Mouse (Mus musculus) brain, adult 2 months (tissue): ENCODE measurements at regions not wholly inside any gene's neighbourhood (a gene's known extent, or its start where the extent isn't known, plus 50 kb on each side); places are given as distances from the start of the nearest gene placed in this dataset.
"Not testable (repeated sequence)": the region's sequence is repeated elsewhere in the genome, so short reads cannot be mapped to it uniquely, and the experiment has no call there.

Experiments used
- DNase-seq: peaks from one replicate; pipeline ENCODE4 v3.0.0; 2011; ENCODE audit warnings: low read depth, low spot score

GRCm38 (mm10) chr6:61042667-61043523 is 118.1 kb downstream of the Mmrn1 start:
- DNase-seq, result peak; percentile 44

- DNase-seq, result no peak
These were observed 119.0 kb downstream of the Mmrn1 start for GRCm38 (mm10) chr6:61043524-61044450.

DNA sequence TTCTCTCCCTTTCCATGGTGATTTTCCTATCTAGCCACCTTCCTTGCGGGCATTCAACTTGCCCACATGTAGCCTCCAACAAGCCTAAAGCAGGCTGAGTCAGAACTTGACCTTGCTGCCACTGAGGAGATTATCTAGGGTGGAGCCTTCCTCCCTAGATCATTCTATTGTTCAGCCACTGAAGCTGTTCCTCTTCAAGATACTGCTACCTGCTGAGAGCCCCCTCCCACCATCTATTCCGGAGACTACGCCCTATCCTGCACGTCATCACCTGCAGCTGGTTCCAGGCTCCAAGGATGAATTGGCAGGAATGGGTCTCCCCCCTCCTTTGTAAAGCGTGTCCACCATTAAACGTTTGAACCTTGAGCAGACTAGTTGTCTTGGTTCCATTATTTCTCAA is 122.9 kb downstream of the Mmrn1 start:
- DNase-seq, result not testable (repeated sequence)

GRCm38 (mm10) chr6:61063129-61063528 is 117.0 kb upstream of the Ccser1 start:
- peak; percentile 66 for DNase-seq

GRCm38 (mm10) chr6:61065769-61066168 is 114.4 kb upstream of the Ccser1 start:
- no peak for DNase-seq

DNA sequence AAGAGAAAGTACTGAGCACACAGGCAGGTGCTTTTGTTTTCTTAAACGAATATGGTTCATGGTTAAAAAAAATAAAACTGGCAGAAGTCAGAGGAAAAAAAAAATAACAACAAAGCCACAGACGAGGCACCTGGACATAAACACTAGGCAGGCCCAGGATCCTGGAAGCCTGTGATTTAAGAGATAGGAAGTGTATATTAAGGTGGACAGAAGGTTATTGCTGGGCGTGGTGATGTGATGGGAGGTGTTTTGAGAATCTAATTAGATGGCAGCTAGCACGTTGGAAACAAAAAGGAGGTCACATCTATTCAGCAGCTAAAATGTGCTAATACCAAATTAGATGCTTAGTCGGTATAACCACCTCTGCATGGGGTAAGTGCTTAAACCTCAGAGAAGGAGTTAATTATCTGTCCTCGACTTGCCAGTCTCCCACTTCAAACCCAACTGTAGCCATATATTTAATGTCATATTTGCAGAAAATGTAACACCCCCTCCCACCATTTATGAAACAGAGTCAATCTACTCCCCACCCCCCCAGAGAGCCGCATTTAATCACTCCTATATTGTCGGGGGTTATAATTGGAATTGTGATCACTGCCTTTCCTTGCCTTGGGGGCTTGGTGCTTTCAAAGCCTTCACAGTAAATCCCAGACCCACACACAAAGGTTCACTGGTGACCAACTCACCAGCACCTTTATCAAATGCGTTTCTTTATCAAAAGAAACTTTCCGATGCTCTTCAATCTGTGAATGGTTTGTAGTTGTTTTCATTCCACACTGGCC is 113.4 kb upstream of the Ccser1 start:
- DNase-seq, result no peak

GRCm38 (mm10) chr6:61067355-61068116 is 112.6 kb upstream of the Ccser1 start:
- no peak for DNase-seq

DNA sequence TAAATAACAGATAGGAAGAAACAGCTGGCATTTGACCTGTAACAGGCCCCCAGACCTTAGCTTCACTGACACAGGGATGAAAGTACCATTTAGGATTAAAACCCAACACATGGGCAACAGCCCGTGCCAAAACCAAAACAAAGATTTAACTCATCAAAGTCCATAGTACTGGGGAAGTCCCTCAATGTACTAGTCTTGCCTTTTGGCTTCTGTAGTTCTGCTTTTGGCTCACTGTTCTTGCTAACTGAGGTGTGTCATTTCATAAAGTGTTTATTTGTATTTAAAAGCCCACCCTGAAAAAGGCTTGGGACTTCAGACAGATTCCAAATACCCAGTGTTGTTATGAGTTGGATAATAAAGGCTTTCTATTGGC is 112.0 kb upstream of the Ccser1 start:
- no peak for DNase-seq

DNA sequence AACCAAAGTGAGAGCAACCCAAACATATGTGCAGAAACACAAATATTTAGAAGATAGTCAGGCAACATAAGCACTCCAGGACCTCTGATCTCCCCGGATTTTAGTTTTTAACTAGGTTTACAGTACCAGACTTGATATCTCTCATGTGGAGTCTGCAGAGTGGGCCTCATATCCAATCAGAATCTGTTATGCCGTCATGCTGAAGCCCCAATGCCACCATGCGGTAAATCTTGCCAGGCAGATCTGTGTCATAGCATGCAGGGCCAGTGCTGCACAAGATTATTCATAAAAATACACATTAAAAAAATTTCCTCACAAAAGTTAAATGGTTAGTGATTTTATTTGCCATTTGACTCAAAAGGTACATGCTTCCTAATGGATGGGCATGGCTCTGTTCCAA is 106.9 kb upstream of the Ccser1 start:
- DNase-seq, result no peak

DNA sequence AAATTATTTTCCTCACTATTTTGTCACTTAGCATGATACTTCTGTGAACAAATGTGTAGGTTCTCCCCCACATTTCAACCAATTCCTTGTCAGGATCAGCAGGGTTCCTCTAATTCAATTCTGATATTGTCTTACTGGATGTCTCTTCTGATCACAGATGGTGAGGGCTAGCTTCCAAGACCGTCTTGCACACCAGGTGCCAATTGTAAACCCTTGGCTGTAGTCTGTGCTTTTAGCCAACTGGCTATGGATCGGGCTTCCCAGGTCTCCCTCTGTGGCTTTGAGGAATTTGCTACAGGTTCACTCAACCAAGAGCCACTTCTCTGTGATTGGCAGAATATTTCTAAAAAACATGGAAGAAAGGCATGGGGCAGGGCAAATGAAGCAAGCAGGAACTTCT is 106.3 kb upstream of the Ccser1 start:
- DNase-seq, result peak; percentile 56

DNA sequence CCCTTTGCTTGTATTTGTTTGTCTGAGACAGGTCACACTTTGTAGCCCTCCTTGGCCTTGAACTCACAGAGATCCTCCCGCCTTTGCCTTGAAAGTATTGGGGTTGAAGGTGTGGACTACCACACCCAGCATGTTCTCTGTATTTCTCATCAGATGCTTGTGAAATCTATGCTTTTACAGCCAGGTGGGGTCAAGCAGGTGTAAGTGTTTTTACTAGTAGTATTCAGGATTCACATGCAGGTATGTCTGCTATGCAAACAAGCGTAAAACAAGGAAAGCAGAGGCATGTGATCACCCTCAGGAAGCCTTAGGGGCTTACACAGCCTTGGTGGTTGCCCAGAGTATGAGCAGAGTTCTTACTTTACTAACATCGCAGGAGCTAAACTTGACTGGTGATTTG is 105.4 kb upstream of the Ccser1 start:
- no peak for DNase-seq

DNA sequence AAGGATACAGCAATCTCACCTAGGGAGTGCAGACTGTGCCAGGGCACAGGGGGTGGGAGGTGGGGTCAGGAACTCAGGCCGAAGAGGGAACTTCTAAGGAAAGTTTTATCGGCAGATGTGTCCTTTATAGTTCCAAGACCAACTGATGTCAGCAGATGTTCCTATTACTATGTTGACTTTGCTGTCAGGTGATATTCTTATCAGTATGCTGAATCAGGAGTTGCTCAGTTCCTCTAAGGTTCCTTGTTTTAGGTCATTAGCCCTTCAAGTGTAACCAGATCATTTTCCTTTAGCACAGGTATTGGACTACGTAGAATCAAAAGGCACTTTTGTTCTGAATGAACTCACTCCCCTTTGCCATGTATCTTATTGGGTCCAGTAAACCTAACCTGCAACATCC is 101.6 kb upstream of the Ccser1 start:
- DNase-seq, result no peak

DNA sequence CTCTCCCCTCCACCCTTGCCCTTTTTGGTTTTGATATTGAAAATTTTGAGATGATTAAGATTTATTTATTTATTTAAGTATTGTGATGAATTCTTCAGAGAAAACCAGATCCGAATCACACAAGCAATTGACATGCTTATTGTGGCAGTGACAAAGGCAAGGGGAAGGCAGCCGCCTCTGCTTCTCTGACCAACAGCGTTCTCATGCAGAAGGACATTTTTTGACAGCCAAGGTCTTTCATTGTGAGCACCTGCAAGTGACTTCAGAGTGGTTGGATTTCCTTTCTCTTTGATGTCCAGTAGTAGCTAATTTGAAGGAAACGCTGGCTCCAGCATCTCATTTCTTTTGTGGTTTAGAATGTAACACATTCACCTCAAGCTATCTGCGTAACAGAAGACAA is 99.5 kb upstream of the Ccser1 start:
- no peak for DNase-seq

DNA sequence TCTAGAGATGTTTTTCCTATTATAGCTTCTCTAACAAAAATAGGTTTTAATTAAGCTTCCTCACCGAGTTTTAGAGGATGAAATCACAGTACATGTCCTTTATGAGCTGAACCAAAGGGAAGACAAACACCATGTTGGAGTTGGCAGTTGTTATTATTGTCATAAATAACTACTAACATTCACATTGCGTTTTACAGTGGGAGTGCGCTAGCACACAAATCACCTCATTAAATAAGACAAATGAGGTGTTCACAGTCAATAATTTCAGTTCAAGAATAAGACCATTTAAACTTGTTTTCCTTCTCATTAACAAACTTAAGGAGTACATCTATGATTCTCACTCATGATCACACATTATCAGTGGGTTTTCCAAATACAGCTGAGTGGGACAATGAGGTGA is 96.8 kb upstream of the Ccser1 start:
- no peak for DNase-seq

GRCm38 (mm10) chr6:61099348-61099981 is 80.7 kb upstream of the Ccser1 start:
- no peak for DNase-seq

- DNase-seq, result peak; percentile 3
These were observed 80.2 kb upstream of the Ccser1 start for GRCm38 (mm10) chr6:61099982-61100365.

DNA sequence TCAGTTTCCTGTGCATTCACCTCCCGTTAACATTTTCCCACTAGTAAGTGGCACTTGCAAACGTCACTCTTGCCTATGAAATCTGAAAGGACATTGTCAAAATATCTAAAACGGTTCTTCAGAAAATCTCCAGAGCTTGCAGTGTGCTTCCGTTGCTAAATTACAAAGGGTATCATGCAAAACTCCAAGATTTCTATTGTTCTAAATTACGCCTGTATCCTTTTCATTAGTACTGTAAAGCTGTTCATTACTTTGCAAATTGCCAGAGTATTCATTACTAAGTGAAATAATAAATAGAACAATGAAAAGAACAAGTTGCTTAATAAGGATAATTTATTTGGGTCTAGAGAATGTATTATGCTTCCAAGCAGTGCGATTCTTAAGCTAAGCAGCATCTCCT is 78.2 kb upstream of the Ccser1 start:
- DNase-seq, result peak; percentile 2

DNA sequence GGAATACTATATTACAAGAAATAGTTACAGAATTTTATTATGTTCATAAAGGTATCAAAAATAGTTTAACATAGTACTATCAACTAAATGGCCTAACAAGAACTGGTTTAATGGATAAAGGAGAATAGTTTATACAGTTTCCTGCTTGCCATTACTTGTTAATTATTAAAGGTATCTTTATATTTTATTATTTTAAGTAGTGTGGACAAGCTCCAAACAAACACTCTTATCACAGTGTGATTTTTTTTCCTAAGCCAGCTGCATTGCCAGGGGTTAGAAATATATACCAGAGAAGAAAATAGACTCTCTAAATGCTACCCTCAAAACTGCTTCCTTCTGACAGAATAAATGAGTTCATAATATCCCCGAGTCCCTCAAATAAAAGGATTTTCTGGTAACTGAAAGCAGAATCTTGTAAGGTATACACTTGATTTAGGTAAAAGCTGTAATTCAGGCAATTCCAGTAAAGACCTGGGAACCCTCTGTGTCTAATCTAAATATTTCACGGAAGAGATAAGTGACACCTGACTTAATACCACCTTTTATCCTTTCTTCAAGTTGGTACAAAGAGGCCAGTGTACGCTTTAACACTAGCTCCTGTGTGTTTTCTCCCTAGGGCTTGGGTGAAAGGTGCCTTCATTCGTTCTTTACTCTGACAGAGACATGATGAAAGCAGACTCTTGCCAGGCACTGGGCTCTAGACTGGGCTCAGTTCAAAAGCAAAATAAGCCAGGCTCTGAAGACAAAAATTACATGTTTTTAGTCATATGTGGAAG is 76.5 kb upstream of the Ccser1 start:
- DNase-seq, result no peak

GRCm38 (mm10) chr6:61115250-61115649 is 64.9 kb upstream of the Ccser1 start:
- DNase-seq, result no peak

- peak; percentile 53 for DNase-seq
These were observed 60.5 kb upstream of the Ccser1 start for GRCm38 (mm10) chr6:61119590-61119989.
